Mouse (Mus musculus): ENCODE results near the gene Vasn. TPM values are rescaled to one million over a fixed set of nuclear protein-coding genes. Genes with fewer than 3 reads are reported as not detected.

The Vasn gene
- polyA plus RNA-seq, 1 experiment from 2014 or later = 4.7 TPM

DNA sequence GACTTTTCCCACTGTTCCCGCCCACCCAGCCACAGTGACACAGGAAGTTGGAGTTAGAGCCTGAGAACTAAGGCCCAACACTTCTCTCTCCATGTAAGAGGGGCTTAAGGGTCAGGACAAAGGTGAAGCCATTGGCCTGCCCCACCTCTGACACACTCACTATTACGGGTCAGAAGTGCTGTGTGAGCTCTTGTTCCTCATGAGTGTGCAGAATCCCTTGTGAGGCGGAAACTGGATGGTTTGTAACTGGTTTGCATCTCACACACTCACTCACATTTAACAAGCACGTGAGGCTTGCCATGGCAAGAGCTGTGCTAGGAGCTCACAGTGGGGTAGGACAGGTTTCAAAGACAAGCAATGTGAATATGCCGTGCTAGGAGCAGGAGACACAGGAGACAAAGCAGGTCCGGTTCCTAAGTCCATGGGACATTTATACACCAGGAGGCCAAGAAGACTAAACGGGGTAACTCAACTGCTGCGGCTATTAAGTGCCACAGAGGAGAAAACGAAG lies 16.9 kb downstream of the Vasn start:
- H3K36me3 ChIP-seq = peaks cover 46% of the 10 kb centered on the region
- no peaks in the 10 kb centered on the region for H3K27me3 ChIP-seq (replicated peaks)
- peaks cover 28% of the 10 kb centered on the region for H3K4me1 ChIP-seq
- no peak overlapping the region for H3K9ac ChIP-seq
- peak overlapping the region; percentile 17; the same call in 1 of the 2 replicates for H3K27ac ChIP-seq
- no peaks in the 10 kb centered on the region for H3K9me3 ChIP-seq (replicated peaks)
- H3K4me3 ChIP-seq = no peak overlapping the region
- WGBS (ENCODE audit: insufficient replicate concordance) = 67% methylated on average over 9 of the region's 9 CpGs
- H3K4me2 ChIP-seq = no peak overlapping the region
- no peak for ATAC-seq

DNA sequence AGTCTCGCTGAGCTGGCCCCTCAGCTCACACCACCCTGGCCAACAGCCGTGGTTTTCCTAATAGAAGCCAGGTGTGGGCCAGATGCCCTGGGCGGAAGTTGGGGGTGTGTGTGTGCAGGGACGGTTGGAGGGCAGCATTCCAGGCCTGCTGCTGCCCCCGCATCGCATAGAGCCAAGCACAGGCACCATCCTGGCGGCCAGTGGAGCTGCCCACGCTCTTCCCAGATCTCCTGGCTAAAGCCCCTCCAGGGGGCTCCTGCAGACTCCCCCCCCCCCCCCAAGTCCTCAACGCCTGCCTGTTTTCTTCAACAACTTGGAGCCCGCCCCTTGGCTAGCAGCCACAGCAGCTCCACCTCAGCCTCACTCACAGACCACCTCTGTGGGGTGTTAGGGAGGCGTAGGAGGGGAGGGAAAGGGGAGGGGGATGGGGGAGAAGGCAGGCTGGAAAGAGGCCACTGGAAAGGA lies 19.1 kb downstream of the Vasn start:
- Histone ChIP-seq H3K27me3 (replicated peaks) (no peaks in the 10 kb centered on the region), H3K4me1 (peaks cover 28% of the 10 kb centered on the region), H3K27ac (peak overlapping the region; percentile 26; the same call in 1 of the 2 replicates), H3K4me2 (no peak overlapping the region), H3K9me3 (replicated peaks) (no peaks in the 10 kb centered on the region), H3K36me3 (peaks cover 42% of the 10 kb centered on the region), H3K4me3 (no peak overlapping the region), H3K9ac (no peak overlapping the region)
- WGBS (ENCODE audit: insufficient replicate concordance) = 60% methylated on average over 11 of the region's 11 CpGs
- no peak for ATAC-seq

DNA sequence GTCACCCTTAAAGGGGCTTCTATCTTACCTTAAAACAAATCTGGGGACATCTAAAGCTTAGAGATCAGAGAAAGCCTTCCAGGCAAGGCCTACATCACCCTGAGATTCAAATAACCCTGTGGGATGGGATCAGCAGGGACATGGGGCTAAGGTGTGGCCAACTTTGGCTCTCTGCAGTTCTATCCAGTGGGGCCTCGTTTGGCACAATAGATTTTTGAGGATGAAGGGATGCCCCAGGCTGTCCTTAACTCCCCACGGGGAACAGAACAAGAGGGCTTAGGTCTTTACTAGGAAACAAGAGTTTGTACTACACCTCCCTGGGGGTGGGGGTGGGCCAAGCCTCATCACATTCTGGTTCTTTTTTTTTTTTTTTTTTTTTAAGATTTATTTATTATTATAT lies 19.6 kb downstream of the Vasn start:
- H3K36me3 ChIP-seq = peaks cover 42% of the 10 kb centered on the region
- no peak overlapping the region for H3K9ac ChIP-seq
- 59% methylated on average over 2 of the region's 2 CpGs for WGBS (ENCODE audit: insufficient replicate concordance)
- H3K9me3 ChIP-seq (replicated peaks) = no peaks in the 10 kb centered on the region
- peaks cover 28% of the 10 kb centered on the region for H3K4me1 ChIP-seq
- H3K27me3 ChIP-seq (replicated peaks) = no peaks in the 10 kb centered on the region
- peak overlapping the region; percentile 26; the same call in 1 of the 2 replicates for H3K27ac ChIP-seq
- H3K4me3 ChIP-seq = no peak overlapping the region
- no peak overlapping the region for H3K4me2 ChIP-seq
- ATAC-seq = no peak

DNA sequence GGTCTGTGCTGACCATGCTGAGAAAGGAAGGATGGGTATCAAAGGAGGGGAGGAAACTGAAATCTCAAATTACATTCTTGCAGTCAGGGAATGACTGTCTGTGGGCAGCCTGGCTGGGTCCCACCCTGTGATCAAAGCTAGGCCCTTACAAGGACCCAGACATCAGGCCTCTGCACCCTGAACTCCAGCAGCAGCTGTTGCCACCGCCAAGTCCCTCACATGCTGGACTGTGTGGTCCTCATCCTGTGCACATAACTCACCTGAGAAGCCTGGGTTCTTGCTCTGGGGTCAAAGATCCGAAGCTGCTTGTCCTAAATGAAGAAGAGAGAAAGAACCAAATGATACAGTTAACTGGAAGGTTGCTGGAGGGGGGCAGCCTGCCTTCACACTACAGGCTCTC lies 21.9 kb downstream of the Vasn start:
- ATAC-seq = no peak

DNA sequence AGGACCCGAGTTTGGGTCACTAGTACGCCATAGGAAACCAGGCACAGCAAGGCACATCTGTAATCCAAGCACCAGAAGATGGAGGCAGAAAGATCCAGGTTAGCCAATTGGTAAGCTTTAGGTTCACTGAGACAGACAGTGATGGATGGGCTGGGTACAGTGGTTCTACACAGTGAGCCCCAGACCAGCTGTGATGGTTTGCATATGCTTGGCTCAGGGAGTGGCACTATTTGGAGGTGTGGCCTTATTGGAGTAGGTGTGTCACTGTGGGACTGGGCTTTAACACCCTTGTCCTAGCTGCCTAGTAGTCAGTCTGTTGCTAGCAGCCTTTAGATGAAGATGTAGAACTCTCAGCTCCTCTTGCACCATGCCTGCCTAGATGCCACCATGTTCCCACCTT lies 24.1 kb downstream of the Vasn start:
- Histone ChIP-seq H3K9me3 (replicated peaks) (no peaks in the 10 kb centered on the region), H3K36me3 (peaks cover 69% of the 10 kb centered on the region), H3K4me2 (no peak overlapping the region), H3K4me1 (peaks cover 5% of the 10 kb centered on the region; the same call in 1 of the 2 replicates), H3K27ac (no peak overlapping the region), H3K9ac (no peak overlapping the region), H3K4me3 (no peak overlapping the region), H3K27me3 (replicated peaks) (no peaks in the 10 kb centered on the region)
- WGBS (ENCODE audit: insufficient replicate concordance) = 74% methylated on average over 2 of the region's 2 CpGs
- no peak for ATAC-seq

More for the DNA sequence above, 21.9 kb downstream of the Vasn start:
- 71% methylated on average over 2 of the region's 2 CpGs for WGBS (ENCODE audit: insufficient replicate concordance)
- peaks cover 51% of the 10 kb centered on the region for H3K36me3 ChIP-seq
- H3K4me3 ChIP-seq = no peak overlapping the region
- H3K4me2 ChIP-seq = no peak overlapping the region
- no peaks in the 10 kb centered on the region for H3K9me3 ChIP-seq (replicated peaks)
- peaks cover 13% of the 10 kb centered on the region for H3K4me1 ChIP-seq
- no peak overlapping the region for H3K9ac ChIP-seq
- H3K27me3 ChIP-seq (replicated peaks) = no peaks in the 10 kb centered on the region
- H3K27ac ChIP-seq = no peak overlapping the region

DNA sequence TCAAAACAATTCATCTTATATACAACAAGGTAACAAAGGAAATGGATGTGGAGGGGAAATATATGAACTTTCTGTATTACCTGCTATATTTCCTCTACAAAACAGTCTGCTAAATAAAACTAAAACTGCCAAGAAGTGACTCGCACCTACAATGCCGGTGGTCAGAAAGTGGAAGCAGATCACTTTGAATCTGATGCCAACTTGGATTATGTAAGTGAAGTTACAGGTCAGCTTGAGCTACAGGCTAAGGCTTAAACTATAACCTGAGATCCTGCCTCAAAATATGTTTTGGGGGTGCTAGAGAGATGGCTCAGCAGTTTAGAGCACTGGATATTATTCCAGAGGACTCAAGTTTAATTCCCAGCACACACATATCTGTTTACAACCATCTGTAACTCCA lies 26.0 kb downstream of the Vasn start:
- no peak overlapping the region for H3K4me2 ChIP-seq
- no peak overlapping the region for H3K4me3 ChIP-seq
- no peaks in the 10 kb centered on the region for H3K9me3 ChIP-seq (replicated peaks)
- H3K4me1 ChIP-seq = no peaks in the 10 kb centered on the region; the same call in 1 of the 2 replicates
- WGBS (ENCODE audit: insufficient replicate concordance) = 87% methylated on average over 2 of the region's 2 CpGs
- no peaks in the 10 kb centered on the region for H3K27me3 ChIP-seq (replicated peaks)
- no peak overlapping the region for H3K27ac ChIP-seq
- no peak overlapping the region for H3K9ac ChIP-seq
- H3K36me3 ChIP-seq = peaks cover 81% of the 10 kb centered on the region
- no peak for ATAC-seq

DNA sequence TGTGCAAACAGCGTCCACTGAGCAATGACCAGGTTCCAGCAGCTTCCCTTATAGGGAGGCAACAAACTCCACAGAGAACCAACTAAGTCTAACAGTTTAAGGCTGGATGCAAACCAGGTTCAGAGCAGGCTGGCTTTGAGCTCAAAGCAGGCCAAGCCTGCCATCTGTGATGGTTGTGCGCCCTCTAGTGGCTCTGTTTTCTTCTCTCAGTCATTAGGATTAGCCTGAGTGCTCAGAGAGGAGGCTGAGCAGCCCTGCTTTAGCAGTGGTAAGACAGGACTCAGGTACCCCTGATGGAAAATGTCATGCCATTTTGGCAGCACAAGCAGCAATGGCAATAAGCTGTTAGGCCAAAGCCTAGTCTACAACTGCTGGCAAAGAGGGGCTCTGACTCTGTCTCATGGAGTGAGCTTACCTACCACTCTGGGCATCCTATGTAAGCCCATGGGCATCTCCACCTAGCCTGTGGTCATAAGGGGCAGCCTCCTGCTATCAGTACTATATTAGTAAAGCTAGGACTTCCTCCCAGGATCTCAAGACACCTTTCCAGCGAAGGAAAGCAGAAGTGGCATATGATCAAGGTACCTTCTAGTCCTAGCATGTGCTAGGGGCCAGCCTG lies 27.6 kb downstream of the Vasn start:
- WGBS (ENCODE audit: insufficient replicate concordance) = 33% methylated on average over 3 of the region's 3 CpGs
- Histone ChIP-seq H3K9ac (no peak overlapping the region), H3K4me1 (no peaks in the 10 kb centered on the region; the same call in 1 of the 2 replicates), H3K4me3 (no peak overlapping the region), H3K27me3 (replicated peaks) (no peaks in the 10 kb centered on the region), H3K4me2 (no peak overlapping the region), H3K9me3 (replicated peaks) (no peaks in the 10 kb centered on the region), H3K36me3 (peaks cover 76% of the 10 kb centered on the region), H3K27ac (no peak overlapping the region)
- peak; percentile 77 for ATAC-seq

DNA sequence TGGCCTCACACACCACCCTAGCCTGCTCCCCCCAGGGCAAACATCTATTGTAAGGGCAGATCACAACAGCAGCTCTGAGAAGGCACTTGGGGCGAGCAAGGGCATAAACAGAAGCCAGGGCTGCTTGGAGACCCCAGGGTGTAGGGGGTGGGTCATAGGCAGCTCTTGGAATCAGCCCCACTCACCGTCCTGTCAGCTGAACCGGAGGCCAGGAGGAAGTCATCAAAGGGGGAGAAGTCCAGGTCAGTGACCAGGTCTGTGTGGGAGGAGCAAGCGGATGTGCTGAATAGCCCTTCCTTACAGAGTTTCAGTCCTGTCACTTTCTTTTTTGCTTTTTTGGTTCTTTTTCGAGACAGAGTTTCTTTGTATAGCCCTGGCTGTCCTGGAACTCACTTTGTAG lies 30.6 kb downstream of the Vasn start:
- peaks cover 13% of the 10 kb centered on the region; the same call in 1 of the 2 replicates for H3K4me1 ChIP-seq
- no peak overlapping the region for H3K4me3 ChIP-seq
- H3K36me3 ChIP-seq = peaks cover 73% of the 10 kb centered on the region
- no peak overlapping the region for H3K4me2 ChIP-seq
- H3K27me3 ChIP-seq (replicated peaks) = no peaks in the 10 kb centered on the region
- H3K9me3 ChIP-seq (replicated peaks) = no peaks in the 10 kb centered on the region
- no peak for ATAC-seq
- no peak overlapping the region for H3K27ac ChIP-seq
- WGBS (ENCODE audit: insufficient replicate concordance) = 55% methylated on average over 5 of the region's 5 CpGs
- no peak overlapping the region for H3K9ac ChIP-seq

DNA sequence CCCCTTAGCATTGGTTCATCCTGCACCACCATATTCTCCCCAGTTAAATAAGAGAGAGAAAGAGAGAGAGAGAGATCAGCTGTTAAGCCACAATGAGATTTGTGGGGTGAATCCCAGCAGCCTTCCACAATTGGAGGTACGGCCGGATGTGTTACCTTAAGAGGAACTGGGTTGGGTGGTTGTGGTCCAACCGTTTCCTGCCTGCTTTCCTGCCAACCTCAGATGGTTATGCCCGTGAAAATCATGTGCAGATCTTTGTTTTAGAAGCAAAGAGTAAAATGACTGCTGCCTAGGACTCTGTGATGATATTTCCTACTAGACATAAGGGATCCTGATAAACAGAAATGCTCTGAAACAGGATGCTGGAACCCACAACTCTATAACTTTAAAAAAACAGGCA lies 34.4 kb downstream of the Vasn start:
- no peak for ATAC-seq
- WGBS (ENCODE audit: insufficient replicate concordance) = 28% methylated on average over 4 of the region's 4 CpGs
- Histone ChIP-seq H3K4me2 (no peak overlapping the region), H3K36me3 (peaks cover 53% of the 10 kb centered on the region), H3K27me3 (replicated peaks) (no peaks in the 10 kb centered on the region), H3K9ac (no peak overlapping the region), H3K9me3 (replicated peaks) (no peaks in the 10 kb centered on the region), H3K27ac (no peak overlapping the region), H3K4me3 (no peak overlapping the region), H3K4me1 (peaks cover 38% of the 10 kb centered on the region)

DNA sequence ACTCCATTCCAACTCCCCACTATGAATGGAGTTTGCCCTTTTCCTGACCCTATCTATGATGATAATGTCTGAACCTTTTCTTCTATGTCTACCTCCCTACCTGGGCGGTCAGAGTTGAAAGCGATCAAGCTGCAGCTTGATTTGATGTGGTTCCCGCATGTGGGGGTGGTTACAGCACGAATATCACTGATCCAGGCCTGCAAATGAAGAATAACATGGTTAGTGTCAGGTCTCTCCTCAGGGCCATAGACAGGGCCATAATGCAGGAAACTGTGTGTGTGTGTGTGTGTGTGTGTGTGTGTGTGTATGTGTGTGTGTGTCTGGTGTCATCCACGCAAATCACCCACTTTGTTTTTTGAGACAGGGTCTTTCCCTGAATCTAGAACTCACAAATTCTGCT lies 37.1 kb downstream of the Vasn start:
- Histone ChIP-seq H3K4me3 (no peak overlapping the region), H3K4me2 (no peak overlapping the region), H3K9me3 (replicated peaks) (no peaks in the 10 kb centered on the region), H3K9ac (no peak overlapping the region), H3K36me3 (peaks cover 33% of the 10 kb centered on the region), H3K4me1 (peaks cover 49% of the 10 kb centered on the region), H3K27ac (no peak overlapping the region), H3K27me3 (replicated peaks) (no peaks in the 10 kb centered on the region)
- no peak for ATAC-seq
- WGBS (ENCODE audit: insufficient replicate concordance) = 74% methylated on average over 5 of the region's 5 CpGs

DNA sequence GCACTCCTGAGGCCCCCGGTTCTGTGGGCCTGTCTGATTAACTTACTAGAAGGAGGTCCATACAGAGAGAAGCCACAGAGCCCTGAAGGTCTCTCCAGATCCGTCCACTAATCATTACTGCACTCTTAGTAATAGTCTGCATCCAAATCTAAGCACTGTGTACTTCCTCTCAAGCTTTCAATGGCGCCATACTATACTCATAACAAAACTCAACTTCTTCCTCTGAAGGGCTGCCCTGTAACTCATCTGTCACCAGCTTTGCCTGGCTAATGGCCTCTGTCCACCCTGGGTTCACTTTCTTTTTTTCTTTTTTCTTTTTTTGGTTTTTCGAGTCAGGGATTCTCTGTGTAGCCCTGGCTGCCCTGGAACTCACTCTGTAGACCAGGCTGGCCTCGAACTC lies 38.3 kb downstream of the Vasn start:
- peaks cover 29% of the 10 kb centered on the region for H3K36me3 ChIP-seq

DNA sequence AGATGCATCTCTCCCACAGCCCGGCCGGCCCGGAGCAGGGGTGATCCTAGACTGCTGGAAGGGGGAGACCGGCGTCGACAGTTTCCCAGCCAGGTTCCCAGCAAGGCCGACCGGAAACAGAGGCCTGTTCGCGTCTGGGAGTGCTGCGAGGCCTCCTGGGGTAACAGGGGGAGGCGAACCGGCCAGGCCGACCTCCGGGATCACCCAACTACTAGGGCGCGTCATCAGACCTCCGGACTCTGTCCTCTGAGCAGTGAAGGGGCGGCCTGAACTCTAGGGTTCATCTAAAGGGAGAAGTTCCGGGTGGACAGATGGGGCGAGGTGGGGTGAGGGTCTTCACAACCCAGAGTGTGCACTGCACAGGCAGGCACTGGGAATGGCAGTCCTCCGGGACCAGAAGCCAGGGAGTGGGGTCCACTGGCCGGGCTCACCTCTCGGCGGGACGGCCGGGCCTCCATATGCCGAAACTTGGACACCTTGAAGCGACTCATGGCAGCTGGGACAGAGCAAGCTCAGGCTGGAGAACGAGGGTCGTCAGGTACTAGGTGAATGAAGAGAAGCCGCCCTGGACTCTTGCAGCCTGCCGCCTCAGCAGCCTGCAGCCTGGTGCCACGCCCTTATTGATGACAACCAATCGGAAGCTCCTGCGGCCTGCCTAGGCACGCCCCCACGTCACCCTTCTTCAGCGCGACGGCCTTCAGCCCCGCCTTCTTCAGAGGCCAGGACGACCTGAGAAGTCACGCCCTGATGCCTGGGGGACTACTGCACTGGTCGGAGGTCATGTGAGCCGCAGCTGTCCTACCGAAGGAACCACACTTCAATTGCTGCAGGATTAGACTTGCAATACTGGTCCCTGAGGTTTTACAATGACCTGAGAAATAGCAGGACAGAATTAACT lies 39.6 kb downstream of the Vasn start, which contains the start of gene Coro7:
TSS of gene Coro7 (minus strand) at position 657 of the 898 bp plus-strand sequence.
- peak within 1 kb of the TSS; percentile 62 for H3K27ac ChIP-seq
- H3K4me2 ChIP-seq = peak within 1 kb of the TSS; percentile 89
- H3K27me3 ChIP-seq (replicated peaks) = no peaks in the 10 kb centered on the region
- WGBS (ENCODE audit: insufficient replicate concordance) = under 1% methylated on average over 47 of the region's 47 CpGs
- peak within 1 kb of the TSS; percentile 67 for H3K4me3 ChIP-seq
- H3K9ac ChIP-seq = peak within 1 kb of the TSS; percentile 70
- no peaks in the 10 kb centered on the region for H3K9me3 ChIP-seq (replicated peaks)
- peaks cover 20% of the 10 kb centered on the region for H3K36me3 ChIP-seq
- peaks cover 54% of the 10 kb centered on the region for H3K4me1 ChIP-seq
- ATAC-seq = peak; percentile 88

More for the DNA sequence above, 38.3 kb downstream of the Vasn start:
- H3K9me3 ChIP-seq (replicated peaks) = no peaks in the 10 kb centered on the region
- H3K4me3 ChIP-seq = 0 out of 2 replicates have a peak overlapping the region, but pooled peaks have one; percentile 67
- no peak for ATAC-seq
- peaks cover 62% of the 10 kb centered on the region for H3K4me1 ChIP-seq
- H3K27ac ChIP-seq = no peak overlapping the region
- H3K27me3 ChIP-seq (replicated peaks) = no peaks in the 10 kb centered on the region
- no peak overlapping the region for H3K9ac ChIP-seq
- peak overlapping the region; percentile 89 for H3K4me2 ChIP-seq
- 70% methylated on average over 5 of the region's 5 CpGs for WGBS (ENCODE audit: insufficient replicate concordance)
